Mouse (Mus musculus) hindbrain, embryonic 15.5 days (tissue): ENCODE measurements around the gene Adgrb3. TPM values are rescaled to one million over a fixed set of nuclear protein-coding genes. Genes with fewer than 3 reads are reported as not detected.

Experiments used
- ATAC-seq: fragments of 200-750 bp; cut with Nextera tagmentation; 2 replicates; pipeline ENCODE4 v1.8.0; 2017; ENCODE audit warnings: low read depth, moderate number of reproducible peaks, moderate TSS enrichment; ENCODE audit not compliant: low FRiP score
- H3K27ac ChIP-seq: fragments of 300-500 bp; sonication (generic); replicated peaks from 2 replicates; pipeline ENCODE4 v1.5.1; 2015; ENCODE audit warnings: mild to moderate bottlenecking, inconsistent platforms
- H3K27me3 ChIP-seq: fragments of 300-500 bp; sonication (generic); 2 replicates; pipeline ENCODE4 v1.6.1; 2015; ENCODE audit warnings: control low read depth, inconsistent platforms
- H3K36me3 ChIP-seq: fragments of 300-500 bp; sonication (generic); 2 replicates; pipeline ENCODE4 v1.6.1; 2015; ENCODE audit warnings: control low read depth, inconsistent platforms
- H3K4me1 ChIP-seq: fragments of 300-500 bp; sonication (generic); replicated peaks from 2 replicates; pipeline ENCODE4 v1.6.1; 2015; ENCODE audit warnings: control low read depth, inconsistent platforms
- H3K4me2 ChIP-seq: fragments of 300-500 bp; sonication (generic); 2 replicates; pipeline ENCODE4 v1.6.1; 2015; ENCODE audit warnings: moderate library complexity, mild to moderate bottlenecking, inconsistent platforms
- H3K4me3 ChIP-seq: fragments of 300-500 bp; sonication (generic); 2 replicates; pipeline ENCODE4 v1.5.1; 2015; ENCODE audit warnings: mild to moderate bottlenecking, inconsistent platforms
- H3K9ac ChIP-seq: fragments of 300-500 bp; sonication (generic); 2 replicates; pipeline ENCODE4 v1.6.1; 2015; ENCODE audit warnings: inconsistent platforms
- H3K9me3 ChIP-seq: fragments of 300-500 bp; sonication (generic); 2 replicates; pipeline ENCODE4 v1.6.1; 2016; ENCODE audit warnings: control low read depth, inconsistent platforms
- WGBS: fragments of 180-500 bp; shearing (Covaris S2); methylation state at CpG from one replicate; pipeline ENCODE4 v1.1.7; 2015; 5-methylcytosine and 5-hydroxymethylcytosine counted together
- polyA plus RNA-seq: library from polyadenylated mRNA; unstranded; fragments of >200 nt; fragmentation: Nextera tagmentation; extraction: Ambion mirVana; gene quantifications from 2 replicates; pipeline ENCODE4 v1.2.1, GENCODE M21; 2015

Gene Adgrb3
- polyA plus RNA-seq, 1 experiment from 2014 or later, result 52.4 TPM

DNA sequence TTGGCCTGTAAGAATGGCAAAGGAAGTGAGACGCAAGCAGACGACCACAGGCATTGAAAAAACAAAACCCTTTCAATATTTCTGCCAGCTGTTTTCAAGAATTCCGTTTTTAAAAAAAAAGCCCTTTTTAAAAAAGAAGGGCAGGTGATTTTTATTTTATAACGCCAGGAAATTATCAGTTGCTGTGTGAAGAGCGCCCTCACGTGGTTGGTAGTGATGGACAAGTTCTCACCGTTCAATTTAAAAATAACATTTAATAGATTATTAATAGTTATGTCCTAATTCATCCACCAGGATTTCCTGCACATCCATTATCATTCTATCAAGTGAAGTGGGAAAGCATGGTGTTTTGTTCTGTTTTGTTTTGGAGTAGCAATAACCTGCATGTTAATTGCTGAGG, 2.7 kb downstream of the Adgrb3 start:
- Histone ChIP-seq H3K4me2 (peak overlapping the region; percentile 66), H3K9ac (peak overlapping the region; percentile 51; the same call in 1 of the 2 replicates), H3K9me3 (no peaks in the 10 kb centered on the region), H3K4me3 (peak overlapping the region; percentile 84), H3K27ac (0 out of 2 replicates have a peak overlapping the region, but pooled peaks have one; percentile 35), H3K4me1 (peaks cover 42% of the 10 kb centered on the region), H3K27me3 (no peaks in the 10 kb centered on the region), H3K36me3 (no peaks in the 10 kb centered on the region)
- WGBS, result 9% methylated on average over 7 of the region's 7 CpGs
- no peak for ATAC-seq

DNA sequence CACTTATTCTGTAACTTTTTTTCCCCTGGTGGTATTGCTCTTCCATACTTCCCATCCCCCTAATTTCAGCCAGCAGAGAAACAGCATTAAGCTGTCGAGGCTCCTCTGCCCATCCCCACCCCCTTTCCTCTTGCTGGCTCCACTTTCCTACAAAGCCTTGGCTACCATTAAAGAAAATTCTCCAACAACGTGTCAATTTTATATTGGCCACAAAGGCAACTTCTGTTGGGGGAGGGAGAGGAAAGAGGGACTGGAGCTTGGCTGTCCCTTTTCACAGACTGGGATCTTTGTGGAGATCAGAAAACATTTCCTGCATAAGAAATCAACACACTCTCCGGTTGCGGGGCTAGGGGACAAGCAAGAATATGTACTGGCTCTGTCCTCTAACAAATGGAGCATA, 4.9 kb downstream of the Adgrb3 start:
- peak overlapping the region; percentile 84 for H3K4me3 ChIP-seq
- no peaks in the 10 kb centered on the region for H3K9me3 ChIP-seq
- WGBS, result 26% methylated on average over 4 of the region's 4 CpGs
- no peaks in the 10 kb centered on the region for H3K36me3 ChIP-seq
- 0 out of 2 replicates have a peak overlapping the region, but pooled peaks have one; percentile 22 for H3K9ac ChIP-seq
- H3K27ac ChIP-seq, result peak overlapping the region; percentile 65; the same call in 1 of the 2 replicates
- H3K4me1 ChIP-seq, result peaks cover 43% of the 10 kb centered on the region
- peak overlapping the region; percentile 66 for H3K4me2 ChIP-seq
- ATAC-seq, result peak; percentile 57
- no peaks in the 10 kb centered on the region for H3K27me3 ChIP-seq

GRCm38 (mm10) chr1:25823961-25824360, 5.5 kb downstream of the Adgrb3 start:
- 50% methylated on average over 10 of the region's 10 CpGs for WGBS
- H3K4me1 ChIP-seq, result peaks cover 43% of the 10 kb centered on the region
- peak overlapping the region; percentile 65 for H3K27ac ChIP-seq
- H3K36me3 ChIP-seq, result no peaks in the 10 kb centered on the region
- no peaks in the 10 kb centered on the region for H3K27me3 ChIP-seq
- H3K9ac ChIP-seq, result 0 out of 2 replicates have a peak overlapping the region, but pooled peaks have one; percentile 22
- peak overlapping the region; percentile 66 for H3K4me2 ChIP-seq
- H3K9me3 ChIP-seq, result no peaks in the 10 kb centered on the region
- ATAC-seq, result no peak
- peak overlapping the region; percentile 84 for H3K4me3 ChIP-seq

DNA sequence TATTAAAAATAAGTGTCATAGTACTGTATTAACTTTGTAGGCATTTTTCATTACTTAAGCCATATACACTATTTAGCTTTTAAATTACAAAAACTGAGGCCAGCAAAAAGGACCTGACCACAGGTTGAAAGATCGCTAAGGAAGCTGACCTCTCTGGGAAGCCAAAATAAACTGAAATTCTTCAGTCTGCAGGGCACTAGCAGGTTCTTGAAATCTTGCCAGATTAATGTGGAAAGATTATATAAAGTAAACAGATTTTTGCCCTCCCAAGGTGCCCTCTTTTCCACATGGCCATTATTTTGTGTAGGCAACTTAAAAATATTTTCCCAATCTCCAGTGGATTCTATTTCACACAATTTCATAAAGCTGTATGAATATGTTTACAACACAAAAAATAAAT, 14.0 kb downstream of the Adgrb3 start:
- Histone ChIP-seq H3K4me2 (no peak overlapping the region), H3K9me3 (no peaks in the 10 kb centered on the region), H3K4me1 (no peaks in the 10 kb centered on the region), H3K27ac (no peak overlapping the region), H3K36me3 (no peaks in the 10 kb centered on the region), H3K9ac (no peak overlapping the region), H3K27me3 (no peaks in the 10 kb centered on the region), H3K4me3 (no peak overlapping the region)
- 79% methylated on average over 1 of the region's 1 CpGs for WGBS
- no peak for ATAC-seq

DNA sequence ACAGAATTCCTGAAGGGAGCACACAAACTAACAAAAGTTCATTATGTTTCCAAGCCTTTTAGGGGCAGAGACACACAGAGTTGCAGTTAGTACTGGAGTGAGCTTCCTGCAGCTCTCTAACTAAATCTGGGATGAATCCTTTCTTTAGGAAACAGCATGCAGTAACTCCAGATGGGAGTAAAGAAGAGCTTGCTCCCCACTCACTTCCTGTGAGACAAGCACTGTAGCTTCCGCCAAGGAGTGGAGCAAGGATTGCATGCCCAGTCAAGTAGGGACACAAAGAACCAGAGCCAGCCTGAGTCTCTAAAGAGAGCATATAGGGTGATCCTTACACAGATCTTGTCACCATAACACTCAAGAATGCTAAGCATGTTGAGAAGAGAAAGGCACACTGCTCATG, 50.7 kb downstream of the Adgrb3 start:
- Histone ChIP-seq H3K4me2 (no peak overlapping the region), H3K27me3 (no peaks in the 10 kb centered on the region), H3K9ac (no peak overlapping the region), H3K9me3 (no peaks in the 10 kb centered on the region), H3K4me1 (peaks cover 5% of the 10 kb centered on the region; the same call in 1 of the 2 replicates), H3K36me3 (no peaks in the 10 kb centered on the region), H3K27ac (no peak overlapping the region), H3K4me3 (no peak overlapping the region)
- 71% methylated on average over 1 of the region's 1 CpGs for whole genome bisulfite sequencing
- ATAC-seq, result no peak

GRCm38 (mm10) chr1:25777459-25777858, 52.0 kb downstream of the Adgrb3 start:
- no peak for ATAC-seq
- WGBS, result 86% methylated on average over 4 of the region's 4 CpGs
- no peak overlapping the region for H3K27ac ChIP-seq

GRCm38 (mm10) chr1:25775440-25776130, 53.9 kb downstream of the Adgrb3 start:
- no peak for ATAC-seq
- 84% methylated on average over 3 of the region's 3 CpGs for WGBS
- H3K4me1 ChIP-seq, result peaks cover 5% of the 10 kb centered on the region; the same call in 1 of the 2 replicates

More at GRCm38 (mm10) chr1:25777459-25777858, 52.0 kb downstream of the Adgrb3 start:
- Histone ChIP-seq H3K4me1 (peaks cover 5% of the 10 kb centered on the region; the same call in 1 of the 2 replicates), H3K4me2 (no peak overlapping the region), H3K36me3 (no peaks in the 10 kb centered on the region), H3K4me3 (no peak overlapping the region), H3K9ac (no peak overlapping the region), H3K27me3 (no peaks in the 10 kb centered on the region), H3K9me3 (no peaks in the 10 kb centered on the region)

DNA sequence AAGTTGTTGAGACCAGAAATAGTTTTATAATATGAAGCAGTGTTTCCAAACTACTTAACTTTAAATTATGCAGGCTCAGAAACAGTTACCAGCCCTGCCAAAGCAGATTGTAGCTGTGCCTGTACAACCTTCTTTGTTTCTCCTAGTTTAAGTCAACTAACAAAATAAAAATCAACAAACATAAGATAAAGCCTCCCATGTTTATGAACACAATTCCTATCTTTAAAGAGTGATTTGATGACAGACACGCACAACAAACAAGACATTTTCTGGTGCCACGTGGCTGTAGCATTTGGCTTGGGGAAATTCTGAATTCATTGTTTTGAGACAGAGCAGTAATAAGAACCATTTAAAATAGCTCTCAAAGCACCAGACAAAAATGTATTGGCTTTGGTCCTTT, 60.5 kb downstream of the Adgrb3 start:
- ATAC-seq, result no peak
- no peak overlapping the region for H3K4me3 ChIP-seq
- no peaks in the 10 kb centered on the region for H3K9me3 ChIP-seq
- H3K27me3 ChIP-seq, result no peaks in the 10 kb centered on the region
- H3K9ac ChIP-seq, result no peak overlapping the region
- H3K36me3 ChIP-seq, result no peaks in the 10 kb centered on the region
- no peak overlapping the region for H3K4me2 ChIP-seq
- 76% methylated on average over 2 of the region's 2 CpGs for WGBS
- no peaks in the 10 kb centered on the region for H3K4me1 ChIP-seq
- H3K27ac ChIP-seq, result no peak overlapping the region

More at GRCm38 (mm10) chr1:25775440-25776130, 53.9 kb downstream of the Adgrb3 start:
- no peak overlapping the region for H3K4me2 ChIP-seq
- no peak overlapping the region for H3K9ac ChIP-seq
- no peaks in the 10 kb centered on the region for H3K36me3 ChIP-seq
- H3K9me3 ChIP-seq, result no peaks in the 10 kb centered on the region
- no peaks in the 10 kb centered on the region for H3K27me3 ChIP-seq
- H3K4me3 ChIP-seq, result no peak overlapping the region
- H3K27ac ChIP-seq, result no peak overlapping the region

DNA sequence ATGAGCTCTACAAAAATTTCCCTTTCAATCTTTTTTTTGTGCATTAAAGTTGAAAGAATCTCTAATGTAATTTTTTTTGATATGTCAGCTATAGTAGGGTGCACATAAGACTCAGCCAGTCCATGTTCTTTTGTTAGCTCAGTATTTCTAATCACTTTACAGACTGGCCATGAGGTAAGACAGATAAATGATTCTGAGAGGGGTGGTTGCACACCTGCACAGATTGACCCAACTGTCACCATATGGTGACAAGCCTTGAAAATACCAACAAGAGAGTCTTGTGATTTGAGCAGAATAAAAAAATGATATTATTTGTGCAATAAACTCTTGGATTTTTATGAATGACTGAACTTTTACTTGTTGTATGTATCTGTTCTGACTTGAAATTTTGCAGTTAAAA, 74.2 kb downstream of the Adgrb3 start:
- Histone ChIP-seq H3K27ac (no peak overlapping the region), H3K4me2 (no peak overlapping the region), H3K9me3 (no peaks in the 10 kb centered on the region), H3K9ac (no peak overlapping the region), H3K27me3 (no peaks in the 10 kb centered on the region), H3K4me1 (peaks cover 7% of the 10 kb centered on the region; the same call in 1 of the 2 replicates), H3K36me3 (no peaks in the 10 kb centered on the region), H3K4me3 (no peak overlapping the region)
- no peak for ATAC-seq

- no peak for ATAC-seq
- Histone ChIP-seq H3K4me2 (no peak overlapping the region), H3K9me3 (no peaks in the 10 kb centered on the region), H3K27ac (no peak overlapping the region), H3K4me1 (peaks cover 7% of the 10 kb centered on the region; the same call in 1 of the 2 replicates), H3K9ac (no peak overlapping the region), H3K27me3 (no peaks in the 10 kb centered on the region), H3K36me3 (no peaks in the 10 kb centered on the region), H3K4me3 (no peak overlapping the region)
- 63% methylated on average over 4 of the region's 4 CpGs for WGBS
Observed at GRCm38 (mm10) chr1:25754528-25754927, 75.0 kb downstream of the Adgrb3 start.

DNA sequence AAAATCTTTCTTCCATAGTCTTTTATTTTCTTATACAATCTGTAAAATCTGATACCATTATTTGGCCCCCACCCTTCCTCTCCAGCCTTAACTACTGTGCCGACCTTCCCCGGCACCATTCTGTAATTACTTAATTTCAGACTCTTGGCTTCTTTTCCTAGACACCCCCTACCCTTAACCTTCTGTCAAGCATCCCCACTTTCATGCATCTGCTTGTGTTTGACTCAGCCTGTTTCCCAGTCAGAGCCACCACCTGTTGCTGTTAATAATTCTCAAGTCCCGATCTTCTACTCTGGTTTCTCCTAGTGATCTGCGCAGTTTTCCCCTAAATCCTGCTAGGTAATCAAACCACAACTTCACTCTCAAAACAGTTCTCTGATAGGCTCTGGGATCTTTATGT, 83.9 kb downstream of the Adgrb3 start:
- 83% methylated on average over 4 of the region's 4 CpGs for WGBS
- Histone ChIP-seq H3K4me1 (no peaks in the 10 kb centered on the region), H3K9ac (no peak overlapping the region), H3K36me3 (no peaks in the 10 kb centered on the region), H3K27me3 (no peaks in the 10 kb centered on the region), H3K9me3 (no peaks in the 10 kb centered on the region), H3K27ac (no peak overlapping the region), H3K4me3 (no peak overlapping the region), H3K4me2 (no peak overlapping the region)
- ATAC-seq, result no peak

DNA sequence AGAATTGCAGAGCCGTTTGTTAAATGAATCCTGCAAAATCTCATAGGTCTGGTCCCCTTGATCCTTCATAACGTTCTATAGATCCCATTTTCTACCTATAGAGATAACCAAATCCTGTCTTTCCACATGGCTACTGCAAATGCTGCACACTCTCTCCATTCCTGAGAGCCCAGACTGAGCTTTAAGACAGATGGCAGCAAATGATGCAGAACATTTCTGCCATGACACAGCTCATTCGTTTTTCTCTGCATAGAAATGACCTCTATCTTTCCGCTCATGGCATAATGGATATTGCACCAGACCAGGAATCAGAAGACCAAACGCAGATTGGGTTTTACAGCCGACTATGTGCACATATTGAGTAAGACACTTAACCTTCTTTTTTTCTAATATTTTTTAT, 84.8 kb downstream of the Adgrb3 start:
- no peak overlapping the region for H3K4me2 ChIP-seq
- no peak overlapping the region for H3K4me3 ChIP-seq
- H3K4me1 ChIP-seq, result no peaks in the 10 kb centered on the region
- H3K27ac ChIP-seq, result no peak overlapping the region
- ATAC-seq, result no peak
- H3K27me3 ChIP-seq, result no peaks in the 10 kb centered on the region
- 61% methylated on average over 6 of the region's 6 CpGs for WGBS
- H3K36me3 ChIP-seq, result no peaks in the 10 kb centered on the region
- H3K9ac ChIP-seq, result no peak overlapping the region
- no peaks in the 10 kb centered on the region for H3K9me3 ChIP-seq
